Mouse (Mus musculus): ENCODE results near the gene B3gnt2. TPM values are rescaled to one million over a fixed set of nuclear protein-coding genes. Genes with fewer than 3 reads are reported as not detected.
A peak's percentile ranks its signal among the peaks of the same experiment; 100 is the strongest.

Gene B3gnt2
- total and polyA plus RNA-seq, 3 experiments, result 36.8 to 66.4 TPM; not detected in 1

DNA sequence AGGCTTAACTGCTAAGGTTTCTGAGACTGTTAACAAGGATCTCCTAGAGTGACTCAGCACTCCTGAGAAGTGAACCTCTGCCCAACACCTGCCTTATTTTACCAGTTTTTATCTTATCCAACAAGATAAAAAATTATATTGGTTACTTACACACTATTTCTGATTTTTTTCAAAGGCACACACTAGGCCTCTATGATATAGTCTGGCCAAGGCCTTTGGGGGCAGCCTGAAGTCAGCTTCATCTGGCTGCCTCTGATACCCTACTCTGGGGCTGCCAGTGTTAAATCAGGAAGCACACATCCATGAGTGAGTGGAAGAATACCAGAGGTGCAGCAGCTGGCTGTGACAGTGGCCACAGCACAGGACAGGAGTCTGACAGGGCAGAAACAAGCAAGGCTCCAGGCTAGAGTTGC, 45.7 kb upstream of the B3gnt2 start:
- peaks cover 24 to 32% of the 10 kb centered on the region in 2 experiments for H3K4me1 ChIP-seq (ENCODE audit: control insufficient read depth in 1 of 2, insufficient read depth in 2 of 2, low read length in 2 of 2)
- H3K79me2 ChIP-seq (ENCODE audit: control insufficient read depth, insufficient read depth, low read length, poor library complexity), result no peaks in the 10 kb centered on the region
- H3K9ac ChIP-seq (ENCODE audit: control insufficient read depth, low read depth, low read length, poor library complexity, severe bottlenecking), result no peak overlapping the region
- TF ChIP-seq USF2 (IDR thresholded peaks at IDR 0.05; ENCODE audit: borderline replicate concordance in 1 of 2, insufficient read depth in 1 of 2, low read depth in 1 of 2, low read length in 2 of 2) (no peak), USF1 (IDR thresholded peaks at IDR 0.05; ENCODE audit: low read depth, low read length) (no peak), ETS1 (IDR thresholded peaks at IDR 0.05; ENCODE audit: low read depth, low read length) (peak; percentile 54), MYB (IDR thresholded peaks at IDR 0.05; ENCODE audit: low read depth, low read length) (no peak), RAD21 (IDR thresholded peaks at IDR 0.05; ENCODE audit: low read depth, low read length) (no peak), JUND (IDR thresholded peaks at IDR 0.05; ENCODE audit: low read depth, low read length) (no peak), ZNF384 (IDR thresholded peaks at IDR 0.05; ENCODE audit: low read depth, low read length) (peak; percentile 66), TBP (IDR thresholded peaks at IDR 0.05; ENCODE audit: low read depth, low read length) (no peak), BHLHE40 (IDR thresholded peaks at IDR 0.05; ENCODE audit: borderline replicate concordance, low read depth, low read length) (0 out of 2 replicates have a peak, but pooled peaks have one; percentile 14), GATA1 (IDR thresholded peaks at IDR 0.05; ENCODE audit: low read depth, low read length) (peak; percentile 55), TAL1 (IDR thresholded peaks at IDR 0.05; ENCODE audit: low read length) (peak; percentile 11; the same call in 1 of the 2 replicates), CHD1 (IDR thresholded peaks at IDR 0.05; ENCODE audit: low read depth, low read length) (no peak), CTCF (IDR thresholded peaks at IDR 0.05 in 2 of 3, conservative IDR thresholded peaks at IDR 0.05 in 1 of 3; ENCODE audit: control insufficient read depth in 1 of 3, insufficient read depth in 1 of 3, low read depth in 2 of 3, low read length in 3 of 3, poor library complexity in 1 of 3, severe bottlenecking in 1 of 3) (no peak), E2F4 (IDR thresholded peaks at IDR 0.05; ENCODE audit: borderline replicate concordance, low read depth, low read length) (no peak), MYC (IDR thresholded peaks at IDR 0.05; ENCODE audit: low read depth, low read length) (no peak), POLR2AphosphoS5 (IDR thresholded peaks at IDR 0.05; ENCODE audit: borderline replicate concordance, low read depth, low read length) (no peak), SMC3 (IDR thresholded peaks at IDR 0.05; ENCODE audit: low read depth, low read length) (peak; percentile 8; the same call in 1 of the 2 replicates), MXI1 (IDR thresholded peaks at IDR 0.05; ENCODE audit: low read depth, low read length) (no peak), POLR2A (IDR thresholded peaks at IDR 0.05; ENCODE audit: control insufficient read depth in 1 of 2, insufficient read depth in 1 of 2, low read depth in 1 of 2, low read length in 2 of 2, poor library complexity in 1 of 2) (no peak), MAZ (IDR thresholded peaks at IDR 0.05; ENCODE audit: low read depth, low read length) (no peak), NELFE (IDR thresholded peaks at IDR 0.05; ENCODE audit: low read depth, low read length) (no peak), ZMIZ1 (IDR thresholded peaks at IDR 0.05; ENCODE audit: low read depth, low read length) (no peak), TCF12 (IDR thresholded peaks at IDR 0.05; ENCODE audit: low read depth, low read length) (peak; percentile 57), NRF1 (IDR thresholded peaks at IDR 0.05; ENCODE audit: insufficient read depth, low read depth, low read length, poor library complexity, severe bottlenecking) (no peak), GABPA (IDR thresholded peaks at IDR 0.05; ENCODE audit: low read depth, low read length) (peak; percentile 80; the same call in 1 of the 2 replicates), MAFK (IDR thresholded peaks at IDR 0.05; ENCODE audit: borderline replicate concordance, low read depth, low read length) (peak; percentile 68; the same call in 1 of the 2 replicates), ZC3H11A (IDR thresholded peaks at IDR 0.05; ENCODE audit: low read depth, low read length) (no peak), HCFC1 (IDR thresholded peaks at IDR 0.05; ENCODE audit: low read depth, low read length) (no peak), ZKSCAN1 (IDR thresholded peaks at IDR 0.05; ENCODE audit: low read depth, low read length) (peak; percentile 36; the same call in 1 of the 2 replicates), SIN3A (IDR thresholded peaks at IDR 0.05; ENCODE audit: low read length) (no peak), RCOR1 (IDR thresholded peaks at IDR 0.05; ENCODE audit: low read depth, low read length) (peak; percentile 88), EP300 (IDR thresholded peaks at IDR 0.05; ENCODE audit: low read depth in 1 of 2, low read length in 2 of 2) (peak; percentile 59 to 64; a peak in 3 of 4 replicates)
- H3K27ac ChIP-seq (ENCODE audit: control insufficient read depth, low read depth, low read length), result no peak overlapping the region
- no peak overlapping the region for H3K4me3 ChIP-seq (ENCODE audit: control insufficient read depth in 1 of 2, insufficient read depth in 1 of 2, low read depth in 2 of 2, low read length in 2 of 2)
- H3K36me3 ChIP-seq (ENCODE audit: control insufficient read depth in 1 of 2, insufficient read depth in 2 of 2, low read length in 2 of 2), result peaks cover 0 to 33% of the 10 kb centered on the region in 2 experiments; a peak in 2 of 4 replicates
- H3K27me3 ChIP-seq (ENCODE audit: control insufficient read depth in 1 of 2, insufficient read depth in 2 of 2, low read length in 2 of 2), result no peaks in the 10 kb centered on the region
- peak; percentile 63 for DNase-seq (ENCODE audit: low read depth, low spot score)
- H3K9me3 ChIP-seq (replicated peaks; ENCODE audit: insufficient read depth, low read length), result no peaks in the 10 kb centered on the region
